Mouse (Mus musculus) heart, adult 2 months (tissue): Measurements from ENCODE around the gene Phf12.

Experiments used
- CTCF ChIP-seq: fragments of 200-600 bp; IDR thresholded peaks from 2 replicates; pipeline ENCODE4 v1.8.1; 2022; ENCODE audit warnings: antibody characterized with exemption, mild to moderate bottlenecking, moderate library complexity
- EP300 ChIP-seq: fragments of 200-500 bp; IDR thresholded peaks from 2 replicates; pipeline ENCODE4 v1.6.1; 2011; ENCODE audit warnings: low read depth, low read length, control low read depth; ENCODE audit not compliant: insufficient read depth
- POLR2A ChIP-seq: fragments of 200-500 bp; IDR thresholded peaks from 2 replicates; pipeline ENCODE4 v1.6.1; 2011; ENCODE audit warnings: mild to moderate bottlenecking, low read depth, low read length, control low read depth; ENCODE audit not compliant: insufficient read depth

GRCm38 (mm10) chr11:77942230-77942629 is 40.3 kb upstream of the Phf12 start:
- TF ChIP-seq POLR2A (no peak), EP300 (no peak), CTCF (no peak)
